Mouse (Mus musculus) neural tube, embryonic 14.5 days (tissue): Measurements from ENCODE around the gene Asap2. TPM values are rescaled to one million over a fixed set of nuclear protein-coding genes. Genes with fewer than 3 reads are reported as not detected.

Experiments used
- ATAC-seq: fragments of 200-750 bp; cut with Nextera tagmentation; 2 replicates; pipeline ENCODE4 v1.8.0; 2017; ENCODE audit warnings: low read depth, mild to moderate bottlenecking, moderate TSS enrichment, moderate library complexity
- H3K27ac ChIP-seq: fragments of 300-500 bp; sonication (generic); 2 replicates; pipeline ENCODE4 v1.5.1; 2014; ENCODE audit warnings: low read depth, mild to moderate bottlenecking, control low read depth, low read length, moderate library complexity, mixed read lengths
- H3K27me3 ChIP-seq: fragments of 300-500 bp; sonication (generic); 2 replicates; pipeline ENCODE4 v1.6.1; 2014; ENCODE audit warnings: low read length; ENCODE audit not compliant: control insufficient read depth, insufficient read depth
- H3K36me3 ChIP-seq: fragments of 300-500 bp; sonication (generic); 2 replicates; pipeline ENCODE4 v1.6.1; 2014; ENCODE audit warnings: low read length, mixed read lengths; ENCODE audit not compliant: control insufficient read depth, insufficient read depth
- H3K4me1 ChIP-seq: fragments of 300-500 bp; sonication (generic); 2 replicates; pipeline ENCODE4 v1.6.1; 2014; ENCODE audit warnings: low read length; ENCODE audit not compliant: control insufficient read depth, insufficient read depth
- H3K4me2 ChIP-seq: fragments of 300-500 bp; sonication (generic); 2 replicates; pipeline ENCODE4 v1.6.1; 2014; ENCODE audit warnings: mild to moderate bottlenecking, low read depth, low read length, control low read depth
- H3K4me3 ChIP-seq: fragments of 300-500 bp; sonication (generic); 2 replicates; pipeline ENCODE4 v1.5.1; 2014; ENCODE audit warnings: low read depth, low read length, control low read depth, mixed read lengths
- H3K9ac ChIP-seq: fragments of 300-500 bp; sonication (generic); replicated peaks from 2 replicates; pipeline ENCODE4 v1.6.1; 2014; ENCODE audit warnings: low read depth, mild to moderate bottlenecking, control low read depth, low read length, mixed read lengths
- H3K9me3 ChIP-seq: fragments of 300-500 bp; sonication (generic); 2 replicates; pipeline ENCODE4 v1.6.1; 2016; ENCODE audit warnings: low read length; ENCODE audit not compliant: control insufficient read depth
- WGBS: fragments of 180-500 bp; shearing (Covaris S2); extraction: QIAGEN DNeasy Blood & Tissue Kit; methylation state at CpG from one replicate; pipeline ENCODE4 v1.1.7; 2014; 5-methylcytosine and 5-hydroxymethylcytosine counted together
- polyA plus RNA-seq: library from polyadenylated mRNA; unstranded; fragments of >200 nt; fragmentation: Nextera tagmentation; extraction: Ambion mirVana; gene quantifications from 2 replicates; pipeline ENCODE4 v1.2.1, GENCODE M21; 2014

Asap2 gene
- polyA plus RNA-seq, 1 experiment from 2014 or later = 19.7 TPM

DNA sequence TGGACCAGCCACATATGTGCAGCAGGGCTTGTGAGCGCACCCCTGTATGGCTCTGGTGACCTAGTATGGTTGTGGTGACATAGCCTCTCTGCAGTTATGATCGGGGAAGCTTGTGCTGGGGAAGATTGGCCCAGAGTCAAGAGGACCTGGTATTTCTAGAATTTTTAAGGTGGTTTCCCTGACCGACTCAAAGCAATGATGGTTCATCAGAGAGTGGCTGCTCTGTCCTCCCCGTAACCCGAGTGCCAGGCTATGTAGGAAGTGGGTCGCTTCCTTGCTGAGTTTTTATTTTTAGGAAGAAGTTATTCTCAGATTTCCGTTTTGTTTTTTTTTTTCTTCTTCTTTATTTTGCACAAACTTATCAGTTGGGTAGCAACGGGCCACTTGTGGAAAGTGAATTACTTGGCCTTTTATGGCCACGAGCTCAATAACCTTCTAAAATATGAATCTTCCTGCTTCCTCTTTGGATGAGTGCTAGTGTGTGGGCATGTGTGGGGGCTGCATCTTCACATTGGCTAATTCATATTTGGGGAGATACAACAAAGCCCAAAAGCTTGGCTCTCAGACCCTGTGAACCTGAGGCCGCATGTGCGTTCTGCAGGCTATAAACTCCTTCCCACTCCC lies 218.0 kb downstream of the Asap2 start:
- H3K27ac ChIP-seq = no peak overlapping the region
- H3K36me3 ChIP-seq = peaks cover 10% of the 10 kb centered on the region; the same call in 1 of the 2 replicates
- H3K4me3 ChIP-seq = no peak overlapping the region
- no peak overlapping the region for H3K4me2 ChIP-seq
- no peaks in the 10 kb centered on the region for H3K9me3 ChIP-seq
- H3K9ac ChIP-seq = no peak overlapping the region
- ATAC-seq = no peak
- WGBS = 88% methylated on average over 11 of the region's 11 CpGs
- peaks cover 3% of the 10 kb centered on the region; the same call in 1 of the 2 replicates for H3K4me1 ChIP-seq
- no peaks in the 10 kb centered on the region for H3K27me3 ChIP-seq

DNA sequence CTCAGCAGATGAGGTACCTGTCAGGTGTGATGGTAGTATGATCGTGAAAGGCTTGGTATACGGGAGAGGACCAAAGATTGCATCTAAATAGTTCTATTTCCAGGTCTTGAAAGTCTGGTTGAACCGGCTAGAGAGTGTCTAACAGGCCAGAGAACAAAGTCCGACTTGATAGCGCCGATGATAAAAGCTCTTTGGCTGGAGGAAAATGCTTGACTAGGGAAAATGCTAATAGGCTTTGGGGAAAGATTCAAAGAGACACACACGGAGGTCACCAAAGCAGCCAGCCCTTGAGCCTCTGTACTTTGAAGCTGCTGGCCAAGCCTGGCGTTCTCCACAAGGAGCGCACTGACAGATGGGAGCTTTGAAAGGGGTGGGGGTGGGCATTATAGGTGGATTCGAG lies 219.0 kb downstream of the Asap2 start:
- Histone ChIP-seq H3K36me3 (peaks cover 10% of the 10 kb centered on the region; the same call in 1 of the 2 replicates), H3K9ac (no peak overlapping the region), H3K27ac (no peak overlapping the region), H3K4me2 (no peak overlapping the region), H3K4me1 (peaks cover 3% of the 10 kb centered on the region; the same call in 1 of the 2 replicates), H3K4me3 (no peak overlapping the region), H3K9me3 (no peaks in the 10 kb centered on the region), H3K27me3 (no peaks in the 10 kb centered on the region)
- WGBS = 85% methylated on average over 10 of the region's 10 CpGs
- ATAC-seq = no peak

DNA sequence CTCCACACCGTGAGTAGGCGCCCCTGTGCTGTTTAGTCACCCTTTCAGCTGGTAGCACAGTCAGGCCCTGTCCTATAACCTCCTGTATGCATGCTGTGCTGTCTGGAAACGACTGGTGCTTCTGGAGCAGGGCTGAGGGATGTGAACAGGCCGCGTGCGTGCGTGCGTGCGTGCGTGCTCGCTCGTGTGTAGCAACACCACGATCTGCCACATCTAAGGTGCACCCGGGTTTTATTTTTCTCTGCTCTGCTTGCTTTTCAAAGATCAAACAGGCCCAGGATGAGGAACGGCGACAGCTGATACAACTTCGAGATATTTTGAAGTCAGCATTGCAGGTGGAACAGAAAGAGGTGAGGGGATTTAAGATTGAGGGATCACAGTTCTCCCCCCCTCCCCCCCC lies 222.6 kb downstream of the Asap2 start:
- no peaks in the 10 kb centered on the region for H3K27me3 ChIP-seq
- H3K4me3 ChIP-seq = no peak overlapping the region
- H3K27ac ChIP-seq = no peak overlapping the region
- no peak overlapping the region for H3K4me2 ChIP-seq
- 92% methylated on average over 17 of the region's 17 CpGs for WGBS
- H3K9ac ChIP-seq = no peak overlapping the region
- no peaks in the 10 kb centered on the region for H3K4me1 ChIP-seq
- H3K36me3 ChIP-seq = peaks cover 11% of the 10 kb centered on the region; the same call in 1 of the 2 replicates
- H3K9me3 ChIP-seq = no peaks in the 10 kb centered on the region
- no peak for ATAC-seq

DNA sequence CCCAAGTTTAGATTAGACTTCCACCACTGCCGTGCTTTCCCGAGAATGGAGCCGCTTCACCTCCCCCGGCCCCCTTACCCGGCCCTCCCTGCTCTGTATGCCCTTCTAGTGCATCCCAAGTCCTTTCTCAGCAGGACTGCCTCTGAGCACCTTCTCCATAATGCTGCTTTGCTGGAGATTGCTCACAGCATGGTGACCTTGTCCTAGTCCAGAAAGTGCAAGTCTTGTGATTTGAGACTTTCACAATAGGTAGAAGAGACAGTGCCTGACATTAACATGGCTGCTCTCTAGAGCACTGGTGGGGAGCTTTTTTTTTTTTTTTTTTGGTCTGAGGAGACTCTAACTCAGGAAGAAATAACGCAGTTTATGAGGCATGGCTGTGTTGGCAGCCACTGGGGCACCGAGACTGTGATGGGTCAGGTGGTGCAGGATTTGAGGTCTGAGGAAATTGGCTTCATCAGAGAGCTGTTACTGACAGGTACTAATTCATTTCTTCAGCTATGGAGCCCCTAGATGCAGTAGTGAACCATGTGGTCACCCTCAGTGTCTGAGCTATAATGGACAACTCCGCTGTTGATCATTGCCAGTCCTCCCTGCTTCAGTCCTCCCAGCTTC lies 224.4 kb downstream of the Asap2 start:
- ATAC-seq = no peak
- H3K27ac ChIP-seq = no peak overlapping the region
- no peaks in the 10 kb centered on the region for H3K4me1 ChIP-seq
- no peak overlapping the region for H3K4me3 ChIP-seq
- H3K4me2 ChIP-seq = no peak overlapping the region
- H3K36me3 ChIP-seq = peaks cover 19% of the 10 kb centered on the region; the same call in 1 of the 2 replicates
- no peaks in the 10 kb centered on the region for H3K9me3 ChIP-seq
- H3K27me3 ChIP-seq = no peaks in the 10 kb centered on the region
- WGBS = 89% methylated on average over 8 of the region's 8 CpGs
- no peak overlapping the region for H3K9ac ChIP-seq

DNA sequence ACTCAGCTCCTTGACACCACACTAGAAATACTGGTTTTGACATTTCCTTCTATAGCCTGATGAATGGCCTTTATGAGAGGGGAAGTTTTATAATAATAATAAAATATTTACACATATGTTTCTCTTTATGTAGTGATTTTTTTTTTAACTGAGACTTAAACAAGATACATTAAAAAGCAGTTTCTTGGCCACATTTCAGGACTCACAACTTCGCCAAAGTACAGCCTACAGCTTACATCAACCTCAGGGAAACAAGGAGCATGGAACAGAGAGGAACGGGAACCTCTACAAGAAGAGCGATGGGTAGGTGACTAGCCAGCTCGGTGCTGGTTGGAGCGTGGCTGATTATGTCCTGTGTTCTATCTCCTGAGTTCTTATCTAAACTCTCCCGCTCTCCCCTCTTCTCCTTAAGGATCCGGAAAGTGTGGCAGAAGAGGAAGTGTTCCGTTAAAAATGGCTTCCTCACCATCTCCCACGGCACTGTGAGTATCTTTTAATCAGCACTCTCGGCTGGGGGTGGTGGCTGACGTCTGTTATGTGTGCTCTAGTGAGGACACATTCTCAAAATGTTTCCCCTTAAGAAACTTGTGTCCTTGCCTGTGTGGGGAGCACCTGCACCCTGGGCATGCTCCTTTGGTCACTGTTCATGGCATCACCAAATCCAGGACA lies 227.7 kb downstream of the Asap2 start:
- Histone ChIP-seq H3K4me2 (no peak overlapping the region), H3K9me3 (no peaks in the 10 kb centered on the region), H3K36me3 (peaks cover 20% of the 10 kb centered on the region), H3K27ac (no peak overlapping the region), H3K9ac (no peak overlapping the region), H3K4me3 (no peak overlapping the region), H3K4me1 (no peaks in the 10 kb centered on the region), H3K27me3 (no peaks in the 10 kb centered on the region)
- no peak for ATAC-seq
- 90% methylated on average over 11 of the region's 11 CpGs for WGBS

DNA sequence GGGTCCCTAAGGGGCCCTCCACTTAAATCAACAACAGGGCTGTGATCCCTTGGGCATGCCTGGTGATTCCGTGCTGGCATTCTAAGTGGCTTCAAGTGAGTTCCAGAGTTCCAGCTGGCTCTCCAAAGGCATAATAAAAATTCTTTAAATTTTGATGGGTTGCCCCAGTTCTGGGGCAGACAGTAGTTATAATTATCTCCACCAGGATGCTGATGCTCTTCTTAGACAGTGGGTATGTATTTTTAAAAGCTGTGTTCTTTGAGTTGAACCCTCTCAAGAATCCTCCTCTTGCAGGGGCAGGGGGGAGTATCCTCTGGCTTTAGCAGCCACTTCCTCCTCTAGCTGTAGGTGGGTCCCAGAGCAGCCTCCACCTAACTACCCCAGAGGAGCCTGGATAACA lies 230.3 kb downstream of the Asap2 start:
- Histone ChIP-seq H3K9me3 (no peaks in the 10 kb centered on the region), H3K4me3 (no peak overlapping the region), H3K36me3 (peaks cover 18% of the 10 kb centered on the region), H3K4me1 (no peaks in the 10 kb centered on the region), H3K4me2 (no peak overlapping the region), H3K9ac (no peak overlapping the region), H3K27ac (no peak overlapping the region), H3K27me3 (no peaks in the 10 kb centered on the region)
- WGBS = 76% methylated on average over 1 of the region's 1 CpGs
- ATAC-seq = no peak

DNA sequence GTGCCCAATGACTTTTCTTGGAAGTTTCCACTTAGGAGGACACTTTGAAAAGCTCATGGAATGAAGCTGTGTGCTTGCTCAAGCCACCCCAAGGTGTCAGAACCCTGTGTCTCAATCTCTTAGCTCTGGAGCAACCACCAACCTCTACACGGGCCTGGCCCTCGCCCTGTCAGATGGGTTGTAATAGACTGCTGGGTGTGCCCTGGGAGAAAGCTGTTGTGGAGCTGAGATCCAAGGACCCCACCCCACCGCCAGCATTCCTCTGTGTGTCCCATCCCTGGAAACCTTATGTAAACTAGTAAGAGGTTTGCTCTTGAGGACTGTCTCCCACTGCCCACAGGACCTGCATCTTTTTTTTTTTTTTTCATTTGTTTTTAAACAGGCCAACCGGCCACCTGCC lies 233.7 kb downstream of the Asap2 start:
- Histone ChIP-seq H3K9ac (no peak overlapping the region), H3K27me3 (no peaks in the 10 kb centered on the region), H3K36me3 (peaks cover 4% of the 10 kb centered on the region; the same call in 1 of the 2 replicates), H3K4me2 (no peak overlapping the region), H3K4me1 (no peaks in the 10 kb centered on the region), H3K27ac (no peak overlapping the region), H3K4me3 (no peak overlapping the region), H3K9me3 (no peaks in the 10 kb centered on the region)
- 91% methylated on average over 4 of the region's 4 CpGs for WGBS
- ATAC-seq = no peak

DNA sequence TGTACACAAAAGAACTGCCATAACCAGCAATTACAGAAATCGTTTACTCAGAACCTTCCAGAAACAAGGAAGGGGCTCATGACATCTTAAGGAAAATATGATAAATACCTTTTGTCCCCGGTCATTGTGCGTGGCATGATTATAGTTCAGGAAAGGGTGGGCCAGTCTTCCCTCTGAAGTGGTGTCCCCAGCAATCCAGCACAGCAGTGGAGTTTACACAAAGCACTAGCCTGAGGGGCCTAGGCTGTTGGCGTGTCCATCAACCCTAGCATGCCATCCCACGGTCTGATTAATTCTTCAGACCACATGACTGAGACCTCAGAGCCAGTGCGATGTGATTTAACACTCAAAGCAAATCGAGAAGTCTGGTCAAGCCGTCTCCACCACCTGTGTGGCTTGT lies 235.1 kb downstream of the Asap2 start:
- no peak overlapping the region for H3K27ac ChIP-seq
- ATAC-seq = no peak
- WGBS = 76% methylated on average over 8 of the region's 8 CpGs

DNA sequence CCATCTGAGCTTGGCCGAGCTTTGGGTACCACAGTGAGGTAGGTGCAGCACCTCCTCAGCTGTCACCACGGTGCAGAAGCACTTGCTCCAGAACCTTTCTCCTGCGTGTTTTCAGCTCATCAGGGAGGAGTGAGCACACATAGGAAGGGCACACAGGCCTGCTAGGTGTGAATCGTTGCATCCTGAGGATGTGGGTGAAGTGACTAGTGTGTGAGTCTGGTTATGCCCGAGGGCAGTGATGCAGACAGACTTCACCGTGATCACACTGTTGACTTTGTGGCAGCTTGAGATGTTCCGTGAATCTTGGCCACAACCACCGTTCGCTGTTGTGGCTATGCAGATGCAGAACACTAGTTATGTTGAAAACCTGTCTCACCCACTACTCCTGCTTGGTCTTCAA lies 236.1 kb downstream of the Asap2 start:
- WGBS = 91% methylated on average over 9 of the region's 9 CpGs

More for the DNA sequence above, 235.1 kb downstream of the Asap2 start:
- no peak overlapping the region for H3K4me3 ChIP-seq
- no peaks in the 10 kb centered on the region for H3K9me3 ChIP-seq
- no peak overlapping the region for H3K9ac ChIP-seq
- H3K27me3 ChIP-seq = no peaks in the 10 kb centered on the region
- peaks cover 11% of the 10 kb centered on the region for H3K36me3 ChIP-seq
- no peaks in the 10 kb centered on the region for H3K4me1 ChIP-seq
- no peak overlapping the region for H3K4me2 ChIP-seq

More for the DNA sequence above, 236.1 kb downstream of the Asap2 start:
- Histone ChIP-seq H3K27ac (no peak overlapping the region), H3K4me1 (no peaks in the 10 kb centered on the region), H3K9me3 (no peaks in the 10 kb centered on the region), H3K27me3 (no peaks in the 10 kb centered on the region), H3K9ac (no peak overlapping the region), H3K36me3 (peaks cover 14% of the 10 kb centered on the region), H3K4me2 (no peak overlapping the region), H3K4me3 (no peak overlapping the region)
- no peak for ATAC-seq
